ENCODE assay signal across 10 mouse cellular contexts in the genomic region with DNA sequence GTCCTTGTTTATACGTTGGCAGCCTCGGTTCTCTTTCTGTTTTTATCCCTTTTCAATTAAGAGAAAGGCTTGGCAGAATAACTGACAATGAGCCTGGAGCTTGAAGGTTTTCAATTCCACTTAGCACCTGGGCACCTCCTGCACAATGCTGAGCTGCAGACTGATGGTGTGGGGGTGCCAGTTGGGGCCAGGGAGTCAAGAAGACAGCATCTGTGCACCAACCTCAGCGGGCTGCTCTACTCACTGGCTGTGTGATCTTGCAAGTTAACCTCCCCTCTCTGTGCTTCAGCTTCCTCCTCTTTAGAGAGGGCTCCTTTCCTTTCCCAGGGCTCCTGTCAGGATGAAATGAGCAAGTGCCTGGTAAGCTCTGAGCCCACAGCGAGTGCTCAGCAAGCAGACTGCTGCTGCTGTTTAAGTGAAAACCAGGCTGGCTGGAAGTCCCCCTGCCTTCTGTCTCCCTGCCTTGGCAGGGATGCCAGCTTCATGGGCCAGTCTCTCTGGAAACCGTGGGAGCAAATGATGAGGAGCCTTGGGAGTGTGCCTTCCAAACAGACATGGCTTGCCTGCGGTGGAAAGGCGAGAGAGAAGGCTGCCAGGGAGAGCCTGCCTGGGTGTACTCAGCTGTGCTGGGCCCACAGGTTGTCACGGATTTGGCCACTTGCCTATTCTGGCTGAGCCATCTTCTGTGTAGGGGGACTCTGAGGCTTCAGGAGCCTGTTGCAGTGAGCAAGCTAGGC. TPM values are rescaled to one million over a fixed set of nuclear protein-coding genes. Genes with fewer than 3 reads are reported as not detected.
A peak's percentile ranks its signal among the peaks of the same experiment; 100 is the strongest.
DNase-seq lines count a peak whose midpoint lies in the region; ATAC-seq lines count a peak whose summit lies in the region.
"Had no signal": no experiment of that assay in that cellular context is flagged by ENCODE, and none has a peak within 500 bp of the region (broad histone marks: within the 10 kb centered on the region; RNA-seq: fewer than 3 reads in every experiment).

No protein-coding gene starts in this region.

- intact Hi-C loops in left cerebral cortex, postnatal 10 days (cut with DNase I) = no loop called here

- no peak overlapping the region for H3K4me3 ChIP-seq in midbrain, embryonic 10.5 days
- H3K4me3 ChIP-seq in midbrain, embryonic 14.5 days (replicated peaks; ENCODE audit: low read depth, low read length) = no peak overlapping the region
- H3K4me3 ChIP-seq: lung, embryonic 15.5 days had no signal

- DNase-seq in midbrain, embryonic 10.5 days (ENCODE audit: low spot score) = no peak
- DNase-seq in midbrain, embryonic 14.5 days = no peak
- DNase-seq in layer of hippocampus, adult 11-12 months (ENCODE audit: low spot score) = peak; percentile 74
- DNase-seq in left cerebral cortex, postnatal 10 days (ENCODE audit: extremely low spot score in 1 of 2, low spot score in 2 of 2) = peak; percentile 68 to 74
- peak; percentile 93 for DNase-seq in telencephalon, adult 2 months (ENCODE audit: low read depth, low spot score)
- no peak for DNase-seq in ovary, postnatal 10 days (ENCODE audit: low spot score)
- DNase-seq in heart, adult 11 months = no peak
- DNase-seq: heart, postnatal 14 days; kidney, postnatal 10 days had no signal

- no peak overlapping the region for H3K4me2 ChIP-seq in midbrain, embryonic 14.5 days (ENCODE audit: low read length)
- H3K4me2 ChIP-seq: lung, embryonic 15.5 days had no signal

- H3K9me3 ChIP-seq in midbrain, embryonic 10.5 days (replicated peaks) = no peaks in the 10 kb centered on the region
- H3K9me3 ChIP-seq in midbrain, embryonic 14.5 days (ENCODE audit: control insufficient read depth, low read length) = no peaks in the 10 kb centered on the region
- H3K9me3 ChIP-seq: lung, embryonic 15.5 days had no signal

- no peaks in the 10 kb centered on the region for H3K36me3 ChIP-seq in midbrain, embryonic 10.5 days
- no peaks in the 10 kb centered on the region for H3K36me3 ChIP-seq in midbrain, embryonic 14.5 days (ENCODE audit: control insufficient read depth, insufficient read depth, low read length)
- H3K36me3 ChIP-seq: lung, embryonic 15.5 days had no signal

- H3K27ac ChIP-seq in midbrain, embryonic 10.5 days (replicated peaks) = 0 out of 2 replicates have a peak overlapping the region, but pooled peaks have one; percentile 2
- no peak overlapping the region for H3K27ac ChIP-seq in midbrain, embryonic 14.5 days (replicated peaks; ENCODE audit: low read depth, low read length)
- H3K27ac ChIP-seq: lung, embryonic 15.5 days had no signal

- no peak for ATAC-seq in midbrain, embryonic 14.5 days (ENCODE audit: low FRiP score, low TSS enrichment)

- H3K9ac ChIP-seq in midbrain, embryonic 14.5 days (replicated peaks; ENCODE audit: low read length) = no peak overlapping the region
- H3K9ac ChIP-seq: lung, embryonic 15.5 days had no signal

- no peaks in the 10 kb centered on the region for H3K27me3 ChIP-seq in midbrain, embryonic 10.5 days (ENCODE audit: low read depth, poor library complexity, severe bottlenecking)
- no peaks in the 10 kb centered on the region for H3K27me3 ChIP-seq in midbrain, embryonic 14.5 days (ENCODE audit: control insufficient read depth, insufficient read depth, low read length)
- H3K27me3 ChIP-seq: lung, embryonic 15.5 days had no signal

- 70% methylated on average over 8 of the region's 8 CpGs for WGBS in midbrain, embryonic 10.5 days
- 61% methylated on average over 8 of the region's 8 CpGs for WGBS in midbrain, embryonic 14.5 days

- H3K4me1 ChIP-seq in midbrain, embryonic 10.5 days = peaks cover 29% of the 10 kb centered on the region
- no peaks in the 10 kb centered on the region for H3K4me1 ChIP-seq in midbrain, embryonic 14.5 days (ENCODE audit: control insufficient read depth, insufficient read depth, low read length)

RNA-seq across cellular contexts. Expression of a gene that starts 39.5 kb away (rescaled TPM):
- polyA plus RNA-seq in midbrain, embryonic 10.5 days (2016; fragmentation: Nextera tagmentation; extraction: Ambion mirVana) = 1.5 and 1.7 TPM in 2 replicates
- 2.4 and 2.6 TPM in 2 replicates for polyA plus RNA-seq in midbrain, embryonic 14.5 days (2014; fragmentation: Nextera tagmentation; extraction: Ambion mirVana)
- total RNA-seq in left cerebral cortex, postnatal 10 days (2021) = 10 to 100 TPM; 23.2 to 28.4 TPM

Comparison
In these comparisons a context has a peak if more than half of its experiments do, and no peak if none do; other contexts are left out.
1. DNase-seq: peak in layer of hippocampus, adult 11-12 months (single experiment), left cerebral cortex, postnatal 10 days (2 of 2) and telencephalon, adult 2 months (single experiment); none in midbrain, embryonic 10.5 days (single experiment), midbrain, embryonic 14.5 days (single experiment), ovary, postnatal 10 days (single experiment) and heart, adult 11 months (single experiment).